Mouse (Mus musculus): ENCODE results near the gene Cotl1.

DNA sequence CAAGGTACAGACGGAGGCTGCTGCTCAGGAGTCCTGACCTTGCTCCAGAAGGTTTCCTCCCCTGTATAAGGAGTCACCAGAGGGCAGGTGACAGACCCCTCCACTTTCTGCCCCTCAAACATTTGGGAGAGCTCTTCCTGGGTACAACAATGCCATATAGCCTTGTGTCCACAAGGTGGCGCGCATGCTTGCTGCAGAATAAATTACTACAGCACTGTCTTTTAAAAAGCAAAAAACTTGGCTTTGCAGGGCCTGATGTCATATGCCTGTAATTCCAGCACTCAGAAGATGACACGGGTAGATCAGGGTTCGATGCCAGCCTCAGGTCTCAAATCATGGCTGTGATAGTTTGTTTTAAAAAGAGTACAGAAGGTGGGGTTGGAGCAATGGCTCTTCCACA is 57.6 kb downstream of the Cotl1 start:
- TF ChIP-seq POLR2A (IDR thresholded peaks at IDR 0.05; ENCODE audit: low read depth, low read length) (no peak), CTCF (IDR thresholded peaks at IDR 0.05; ENCODE audit: extremely low read depth, insufficient read depth, insufficient read length, insufficient replicate concordance) (peak; percentile 75; the same call in 1 of the 2 replicates)
